Mouse (Mus musculus) cerebellum, postnatal 4 days (tissue): ENCODE data around the gene Gng12.
A peak's percentile ranks its signal among the peaks of the same experiment; 100 is the strongest.
"Not testable (repeated sequence)": the region's sequence is repeated elsewhere in the genome, so short reads cannot be mapped to it uniquely, and the experiment has no call there.

Source experiments
- DNase-seq, 2 experiments: peaks; one replicate each; pipeline ENCODE4 v3.0.0; 2022; ENCODE audit warnings: low spot score in 2 of 2, mixed read lengths in 1 of 2

The Gng12 gene

GRCm38 (mm10) chr6:66955089-66955657 lies 59.0 kb downstream of the Gng12 start:
- DNase-seq = peak in 1 of 2 experiments; percentile 26

- DNase-seq = no peak
Observed at GRCm38 (mm10) chr6:66958466-66959235, 62.5 kb downstream of the Gng12 start.

GRCm38 (mm10) chr6:66962582-66963043 lies 66.4 kb downstream of the Gng12 start:
- DNase-seq = peak in 1 of 2 experiments; percentile 29

DNA sequence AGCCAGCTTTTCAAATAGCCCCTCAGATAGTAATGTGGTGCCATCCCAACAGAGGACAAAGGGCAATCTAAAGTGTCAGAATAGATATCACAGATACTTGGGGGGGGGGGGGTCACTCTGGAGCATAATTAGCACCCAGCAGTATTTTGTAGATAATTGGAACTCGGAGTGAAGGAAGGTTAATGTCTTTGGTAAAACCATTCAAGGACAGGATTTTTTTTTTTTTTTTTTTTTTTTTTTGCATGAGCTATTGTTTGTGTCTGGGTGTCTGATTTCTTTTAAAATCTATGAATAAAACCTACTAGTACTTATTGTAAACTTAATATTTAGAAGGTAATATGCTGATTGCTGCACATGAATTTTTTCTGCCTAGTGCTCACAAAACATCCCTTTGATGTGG lies 66.9 kb downstream of the Gng12 start:
- DNase-seq = no peak

- not testable (repeated sequence) for DNase-seq
Observed at GRCm38 (mm10) chr6:66963651-66964050, 67.5 kb downstream of the Gng12 start.

DNA sequence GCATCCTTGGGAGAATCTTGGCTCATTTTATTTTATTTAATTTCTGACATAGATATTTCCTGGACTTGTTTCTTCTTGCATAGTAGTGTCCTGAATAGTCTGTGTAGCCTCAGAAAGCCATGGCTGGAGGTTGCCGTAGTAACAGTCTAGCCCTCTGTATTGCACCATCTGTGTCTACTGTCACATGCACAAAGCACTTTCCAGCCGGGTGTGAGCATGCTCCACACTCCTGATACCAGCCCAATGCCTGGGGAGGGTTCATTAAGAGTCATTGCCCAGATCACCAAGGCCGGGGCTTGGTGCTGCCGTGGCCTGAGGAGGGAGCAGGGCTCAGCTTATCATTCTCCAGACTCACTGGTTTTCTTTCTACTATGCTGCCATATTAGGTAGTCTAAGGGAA lies 68.0 kb downstream of the Gng12 start:
- DNase-seq = peak in 1 of 2 experiments; percentile 16

GRCm38 (mm10) chr6:66965203-66965602 lies 69.0 kb downstream of the Gng12 start:
- no peak for DNase-seq

DNA sequence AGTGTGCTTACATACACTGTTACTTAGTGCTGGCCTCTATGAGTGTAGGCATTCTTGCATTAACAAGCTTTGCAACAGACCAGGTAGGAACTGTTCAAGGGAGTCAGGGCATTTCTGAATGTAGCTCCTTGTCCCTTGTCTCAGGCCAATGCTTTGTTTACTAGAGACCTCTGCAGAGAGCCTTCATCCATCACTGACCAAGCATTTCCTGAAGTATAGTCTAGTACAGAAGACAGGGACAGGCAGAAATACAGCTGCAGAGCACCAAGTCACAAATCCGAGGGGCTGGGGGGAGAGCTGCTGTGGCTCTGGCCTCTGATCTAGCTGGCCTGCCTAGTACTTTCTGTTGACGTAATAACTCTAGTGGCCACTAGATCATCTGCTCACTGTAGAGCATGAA lies 71.6 kb downstream of the Gng12 start:
- DNase-seq = no peak

- no peak for DNase-seq
Observed at GRCm38 (mm10) chr6:66969446-66969845, 73.2 kb downstream of the Gng12 start.

- DNase-seq = no peak
Observed at GRCm38 (mm10) chr6:66972300-66972699, 76.1 kb downstream of the Gng12 start.

DNA sequence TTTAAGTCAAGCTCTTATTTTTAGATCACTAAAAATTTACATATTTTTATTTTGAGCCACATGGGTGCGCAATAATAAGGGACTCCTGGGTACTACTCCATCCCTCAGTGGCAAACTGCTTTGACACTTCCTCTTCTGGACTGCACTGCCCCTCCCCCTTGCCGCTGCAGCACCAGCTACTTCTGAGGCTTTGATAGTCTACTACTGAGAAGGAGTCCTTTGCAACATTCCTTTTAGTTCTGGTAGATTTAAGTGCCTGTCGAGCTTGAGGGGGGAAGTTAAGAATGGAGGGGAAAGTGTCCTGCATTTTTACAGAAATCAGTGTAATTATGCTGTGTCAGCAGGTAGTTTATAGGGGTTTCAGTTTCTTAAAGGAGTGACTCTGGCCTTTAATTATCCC lies 77.0 kb downstream of the Gng12 start:
- DNase-seq = no peak

DNA sequence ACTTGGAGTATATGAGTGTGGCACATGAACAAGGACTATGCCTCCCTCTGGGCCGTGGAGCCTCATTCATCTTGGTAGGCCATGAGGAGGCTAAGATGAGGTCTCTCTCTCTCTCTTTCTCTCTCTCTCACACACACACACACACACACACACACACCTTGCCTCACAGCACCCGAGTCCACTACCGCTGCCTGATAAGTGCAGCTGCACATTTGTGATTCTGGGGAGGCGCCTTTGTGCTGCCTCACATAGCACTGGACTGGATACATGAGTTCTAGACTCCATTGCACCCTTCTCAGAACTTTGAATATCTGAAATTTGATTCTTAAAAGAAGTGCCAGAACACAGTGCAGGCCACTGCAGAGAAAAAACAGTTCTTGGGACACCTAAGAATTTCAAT lies 79.3 kb downstream of the Gng12 start:
- DNase-seq = no peak

DNA sequence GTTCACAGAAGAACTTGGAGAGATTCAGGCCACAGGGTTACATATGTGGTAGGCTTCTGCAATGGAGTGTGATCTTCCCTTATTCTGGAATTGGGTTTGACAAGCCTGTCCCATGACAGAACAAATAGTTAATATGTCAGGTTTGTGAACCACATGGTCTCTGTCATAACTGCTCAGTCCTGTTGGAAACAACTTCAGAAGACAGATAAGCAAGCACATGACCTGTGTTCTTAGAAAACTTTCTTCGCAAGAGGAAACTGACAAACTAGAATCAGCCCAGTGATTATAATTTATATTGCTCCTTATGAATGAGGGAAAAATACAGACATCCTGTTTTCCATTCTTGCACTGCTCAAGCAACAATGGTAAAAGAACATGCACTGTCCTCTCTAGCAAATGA lies 83.0 kb downstream of the Gng12 start:
- no peak for DNase-seq

GRCm38 (mm10) chr6:66980040-66980439 lies 83.8 kb downstream of the Gng12 start:
- no peak for DNase-seq

GRCm38 (mm10) chr6:66981366-66981765 lies 85.2 kb downstream of the Gng12 start:
- no peak for DNase-seq

GRCm38 (mm10) chr6:66981864-66982263 lies 85.7 kb downstream of the Gng12 start:
- peak in 1 of 2 experiments; percentile 37 for DNase-seq

GRCm38 (mm10) chr6:66984079-66984478 lies 87.9 kb downstream of the Gng12 start:
- DNase-seq = no peak

DNA sequence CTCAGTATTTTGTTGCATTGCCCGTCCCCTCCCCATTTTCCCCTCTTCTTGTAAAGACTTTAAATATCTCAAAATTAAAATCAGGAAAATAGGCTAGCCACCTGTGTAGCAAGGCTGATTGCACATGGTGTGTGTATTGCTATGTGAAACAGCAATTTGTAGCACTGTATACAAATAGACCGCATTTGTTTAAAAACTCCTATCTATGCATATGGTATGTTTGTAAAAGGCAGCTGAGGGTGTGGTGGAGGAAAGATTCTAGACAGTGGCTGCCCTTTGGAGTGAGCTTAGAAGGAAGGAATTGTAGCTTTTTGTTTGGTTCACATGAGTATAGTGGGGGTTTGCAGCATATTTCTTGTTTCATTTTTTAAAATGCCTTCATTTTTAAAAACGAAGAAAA lies 88.5 kb downstream of the Gng12 start:
- no peak for DNase-seq

GRCm38 (mm10) chr6:66985500-66985899 lies 89.3 kb downstream of the Gng12 start:
- DNase-seq = no peak

DNA sequence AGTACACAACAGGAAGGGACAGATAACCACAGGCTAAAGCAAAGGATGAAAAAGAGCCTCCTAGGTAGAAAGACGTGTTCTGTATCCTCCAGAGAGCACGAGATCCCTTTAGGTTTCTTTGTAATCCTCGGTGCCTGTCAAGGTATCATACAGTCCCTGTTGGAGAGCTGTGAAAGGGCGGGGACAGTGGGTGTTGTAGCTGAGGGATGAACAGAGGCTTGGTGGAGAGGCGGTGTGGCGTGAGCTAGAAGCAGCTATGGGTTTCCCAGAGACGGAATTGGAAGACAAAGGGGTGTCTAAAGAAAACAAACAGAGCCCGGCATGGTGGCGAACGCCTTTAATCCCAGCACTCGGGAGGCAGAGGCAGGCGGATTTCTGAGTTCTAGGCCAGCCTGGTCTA lies 89.9 kb downstream of the Gng12 start:
- DNase-seq = no peak

- DNase-seq = no peak
Observed at GRCm38 (mm10) chr6:66987643-66988042, 91.4 kb downstream of the Gng12 start.

DNA sequence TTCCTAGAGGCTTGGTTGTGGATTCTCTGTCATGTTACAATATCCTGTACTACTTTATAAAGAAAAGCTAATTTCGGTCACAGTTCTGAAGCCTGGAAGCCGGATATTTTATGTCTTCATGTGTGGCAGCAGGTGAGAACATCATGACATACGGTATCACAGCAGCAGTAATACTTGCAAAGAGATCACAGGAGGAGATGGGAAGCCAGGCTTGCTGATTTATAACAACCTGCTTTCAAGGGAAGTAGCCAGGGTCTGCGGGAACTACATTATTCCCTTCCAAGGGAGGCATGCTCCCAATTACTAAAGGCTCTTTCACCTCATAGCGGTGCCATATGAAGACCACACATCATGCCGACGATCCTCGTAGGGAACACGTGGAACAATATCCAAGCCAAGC lies 92.2 kb downstream of the Gng12 start:
- DNase-seq = no peak

DNA sequence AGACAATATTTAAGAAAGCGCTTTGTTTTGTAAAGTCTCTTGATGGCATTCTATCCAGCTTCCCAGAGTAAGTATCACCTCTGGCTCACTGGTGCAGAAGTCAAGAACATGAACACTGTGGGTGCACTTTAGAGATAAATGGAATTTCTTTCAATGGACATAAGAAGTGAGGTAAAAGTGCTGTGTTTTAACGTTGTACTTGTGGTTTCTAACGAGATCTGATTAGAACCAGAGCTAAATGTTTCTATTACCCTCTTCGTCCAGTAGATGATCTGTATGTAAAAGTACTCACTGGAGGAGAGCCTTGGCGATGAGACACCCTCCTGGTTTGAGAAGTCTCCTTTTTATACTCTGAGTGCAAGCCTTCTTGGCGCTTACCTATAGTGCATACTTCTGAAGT lies 92.8 kb downstream of the Gng12 start:
- DNase-seq = no peak
